32 mouse cellular contexts compared by ENCODE assay signal in the genomic region with DNA sequence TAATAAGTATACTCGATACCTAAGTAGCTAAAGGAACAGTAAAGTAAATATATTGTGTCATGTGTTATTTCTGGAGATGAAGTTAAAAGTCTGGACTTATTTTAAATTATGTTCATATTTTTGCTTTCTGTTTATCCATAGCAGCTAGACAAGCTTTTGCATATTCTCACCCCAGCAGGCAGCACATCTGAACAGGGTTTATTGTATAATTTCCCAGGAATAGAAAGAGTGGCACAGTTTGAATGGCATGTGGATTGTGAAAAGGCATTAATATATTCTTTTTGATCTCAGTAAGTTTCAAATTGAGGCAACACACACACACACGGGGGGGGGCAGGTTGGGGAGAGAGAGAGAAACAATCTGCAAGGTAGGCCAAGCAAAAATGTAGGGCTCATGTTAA. TPM values are rescaled to one million over a fixed set of nuclear protein-coding genes. Genes with fewer than 3 reads are reported as not detected.
DNase-seq lines count a peak whose midpoint lies in the region; ATAC-seq and TF ChIP-seq lines count a peak whose summit lies in the region.
"Had no signal": no experiment of that assay in that cellular context is flagged by ENCODE, and none has a peak within 500 bp of the region (broad histone marks: within the 10 kb centered on the region; RNA-seq: fewer than 3 reads in every experiment).

No protein-coding gene starts in this region.

- H3K9ac ChIP-seq in forebrain, embryonic 16.5 days (replicated peaks; ENCODE audit: low read depth, low read length) = no peak overlapping the region
- H3K9ac ChIP-seq in forebrain, embryonic 12.5 days = no peak overlapping the region
- H3K9ac ChIP-seq in midbrain, embryonic 11.5 days (ENCODE audit: low read length) = no peak overlapping the region
- no peak overlapping the region for H3K9ac ChIP-seq in midbrain, postnatal 0 days (replicated peaks; ENCODE audit: low read length, poor library complexity, severe bottlenecking)
- no peak overlapping the region for H3K9ac ChIP-seq in hindbrain, embryonic 12.5 days
- H3K9ac ChIP-seq: embryonic facial prominence, embryonic 12.5 days; embryonic facial prominence, embryonic 15.5 days; heart, embryonic 13.5 days; hindbrain, embryonic 15.5 days had no signal

- no peaks in the 10 kb centered on the region for H3K36me3 ChIP-seq in forebrain, embryonic 16.5 days (ENCODE audit: control insufficient read depth, insufficient read depth)
- no peaks in the 10 kb centered on the region for H3K36me3 ChIP-seq in forebrain, embryonic 12.5 days (replicated peaks)
- H3K36me3 ChIP-seq in midbrain, embryonic 11.5 days (ENCODE audit: control insufficient read depth, insufficient read depth, low read length) = no peaks in the 10 kb centered on the region
- no peaks in the 10 kb centered on the region for H3K36me3 ChIP-seq in midbrain, postnatal 0 days (ENCODE audit: insufficient read depth, low read length)
- no peaks in the 10 kb centered on the region for H3K36me3 ChIP-seq in hindbrain, embryonic 12.5 days
- H3K36me3 ChIP-seq: embryonic facial prominence, embryonic 12.5 days; embryonic facial prominence, embryonic 15.5 days; heart, embryonic 13.5 days; hindbrain, embryonic 15.5 days had no signal

- DNase-seq in gastrocnemius, adult 2 months = no peak
- no peak for DNase-seq in gastrocnemius, postnatal 10 days
- peak; percentile 14 for DNase-seq in midbrain, embryonic 11.5 days (ENCODE audit: low spot score, missing footprints)
- DNase-seq in midbrain, postnatal 0 days (ENCODE audit: low spot score) = no peak
- DNase-seq in brain, embryonic 18.5 days (ENCODE audit: low read depth, low spot score) = peak; percentile 39
- DNase-seq: adrenal gland, adult 2 months; adrenal gland, postnatal 14 days; cerebellum, adult 11 months; cerebellum, adult 2 months; cerebellum, adult 9-11 months; cerebellum, postnatal 25 days; gastrocnemius, postnatal 14 days; heart, postnatal 14 days; heart, postnatal 4 days; kidney, adult 2 months had no signal

- no peak for TF ChIP-seq CTCF in gastrocnemius, adult 2 months (IDR thresholded peaks at IDR 0.05)
- TF ChIP-seq CTCF in midbrain, postnatal 0 days (IDR thresholded peaks at IDR 0.05) = no peak

- H3K27ac ChIP-seq in forebrain, embryonic 16.5 days (ENCODE audit: low read length) = no peak overlapping the region
- H3K27ac ChIP-seq in forebrain, embryonic 12.5 days = no peak overlapping the region
- peak overlapping the region; percentile 88 for H3K27ac ChIP-seq in gastrocnemius, adult 2 months
- no peak overlapping the region for H3K27ac ChIP-seq in midbrain, embryonic 11.5 days (ENCODE audit: low read depth, low read length)
- no peak overlapping the region for H3K27ac ChIP-seq in midbrain, postnatal 0 days (ENCODE audit: low read depth, low read length)
- no peak overlapping the region for H3K27ac ChIP-seq in hindbrain, embryonic 12.5 days
- H3K27ac ChIP-seq: embryonic facial prominence, embryonic 12.5 days; embryonic facial prominence, embryonic 15.5 days; heart, embryonic 13.5 days; hindbrain, embryonic 15.5 days had no signal

- no peak overlapping the region for H3K4me3 ChIP-seq in forebrain, embryonic 16.5 days (replicated peaks; ENCODE audit: low read length)
- H3K4me3 ChIP-seq in forebrain, embryonic 12.5 days (replicated peaks) = no peak overlapping the region
- peak overlapping the region; percentile 5 for H3K4me3 ChIP-seq in gastrocnemius, adult 2 months
- H3K4me3 ChIP-seq in midbrain, embryonic 11.5 days (ENCODE audit: low read depth, low read length) = no peak overlapping the region
- H3K4me3 ChIP-seq in midbrain, postnatal 0 days (ENCODE audit: low read depth, low read length) = no peak overlapping the region
- H3K4me3 ChIP-seq in hindbrain, embryonic 12.5 days = no peak overlapping the region
- H3K4me3 ChIP-seq: embryonic facial prominence, embryonic 12.5 days; embryonic facial prominence, embryonic 15.5 days; heart, embryonic 13.5 days; hindbrain, embryonic 15.5 days had no signal

- 53% methylated on average over 2 of the region's 2 CpGs for whole genome bisulfite sequencing in forebrain, embryonic 16.5 days
- WGBS in forebrain, embryonic 12.5 days = 76% methylated on average over 2 of the region's 2 CpGs
- 70% methylated on average over 2 of the region's 2 CpGs for WGBS in midbrain, embryonic 11.5 days
- 64% methylated on average over 2 of the region's 2 CpGs for WGBS in midbrain, postnatal 0 days
- 77% methylated on average over 2 of the region's 2 CpGs for WGBS in hindbrain, embryonic 12.5 days

- no peaks in the 10 kb centered on the region for H3K27me3 ChIP-seq in forebrain, embryonic 16.5 days (replicated peaks; ENCODE audit: control insufficient read depth, insufficient read depth, low read length)
- no peaks in the 10 kb centered on the region for H3K27me3 ChIP-seq in forebrain, embryonic 12.5 days
- H3K27me3 ChIP-seq in midbrain, embryonic 11.5 days (ENCODE audit: control insufficient read depth, insufficient read depth, low read length) = no peaks in the 10 kb centered on the region
- H3K27me3 ChIP-seq in midbrain, postnatal 0 days (ENCODE audit: insufficient read depth, low read length) = no peaks in the 10 kb centered on the region
- no peaks in the 10 kb centered on the region for H3K27me3 ChIP-seq in hindbrain, embryonic 12.5 days
- H3K27me3 ChIP-seq: embryonic facial prominence, embryonic 12.5 days; embryonic facial prominence, embryonic 15.5 days; hindbrain, embryonic 15.5 days had no signal

- ATAC-seq in forebrain, embryonic 16.5 days = 0 out of 2 replicates have a peak, but pooled peaks have one; percentile 62
- no peak for ATAC-seq in forebrain, embryonic 12.5 days (ENCODE audit: low FRiP score)
- no peak for ATAC-seq in midbrain, embryonic 11.5 days (ENCODE audit: low FRiP score)
- no peak for ATAC-seq in midbrain, postnatal 0 days (ENCODE audit: low FRiP score)
- no peak for ATAC-seq in hindbrain, embryonic 12.5 days (ENCODE audit: low FRiP score)
- ATAC-seq: CD4-positive, CD25-positive, alpha-beta regulatory T cell, adult 4 months; intestine, postnatal 0 days had no signal

- no peaks in the 10 kb centered on the region for H3K4me1 ChIP-seq in forebrain, embryonic 16.5 days (replicated peaks; ENCODE audit: control insufficient read depth, insufficient read depth, low read length)
- no peaks in the 10 kb centered on the region for H3K4me1 ChIP-seq in forebrain, embryonic 12.5 days
- H3K4me1 ChIP-seq in midbrain, embryonic 11.5 days (ENCODE audit: control insufficient read depth, insufficient read depth, low read length) = no peaks in the 10 kb centered on the region
- no peaks in the 10 kb centered on the region for H3K4me1 ChIP-seq in midbrain, postnatal 0 days (ENCODE audit: insufficient read depth, low read length)
- H3K4me1 ChIP-seq in hindbrain, embryonic 12.5 days = 0 out of 2 replicates have a peak, but pooled peaks cover 1% of the 10 kb centered on the region
- H3K4me1 ChIP-seq: embryonic facial prominence, embryonic 12.5 days had no signal

- no peaks in the 10 kb centered on the region for H3K9me3 ChIP-seq in forebrain, embryonic 16.5 days (ENCODE audit: control insufficient read depth, low read length)
- H3K9me3 ChIP-seq in forebrain, embryonic 12.5 days = no peaks in the 10 kb centered on the region
- H3K9me3 ChIP-seq in midbrain, embryonic 11.5 days (ENCODE audit: control insufficient read depth, low read length) = no peaks in the 10 kb centered on the region
- H3K9me3 ChIP-seq in midbrain, postnatal 0 days (ENCODE audit: low read length) = no peaks in the 10 kb centered on the region
- no peaks in the 10 kb centered on the region for H3K9me3 ChIP-seq in hindbrain, embryonic 12.5 days (replicated peaks)
- H3K9me3 ChIP-seq: embryonic facial prominence, embryonic 12.5 days; embryonic facial prominence, embryonic 15.5 days; heart, embryonic 13.5 days; hindbrain, embryonic 15.5 days had no signal

- intact Hi-C loops in gastrocnemius, adult 2 months (cut with DNase I) = no loop called here

- no peak overlapping the region for H3K4me2 ChIP-seq in forebrain, embryonic 16.5 days (ENCODE audit: low read length)
- H3K4me2 ChIP-seq in forebrain, embryonic 12.5 days = no peak overlapping the region
- no peak overlapping the region for H3K4me2 ChIP-seq in midbrain, embryonic 11.5 days
- no peak overlapping the region for H3K4me2 ChIP-seq in midbrain, postnatal 0 days (ENCODE audit: low read depth, low read length, poor library complexity, severe bottlenecking)
- H3K4me2 ChIP-seq in hindbrain, embryonic 12.5 days (replicated peaks) = no peak overlapping the region
- H3K4me2 ChIP-seq: embryonic facial prominence, embryonic 12.5 days; embryonic facial prominence, embryonic 15.5 days; heart, embryonic 13.5 days; hindbrain, embryonic 15.5 days had no signal

RNA-seq across cellular contexts. Expression of gene Osbpl6, which starts 6.6 kb away (rescaled TPM):
- polyA plus RNA-seq in forebrain, embryonic 16.5 days (2015; fragmentation: Nextera tagmentation; extraction: Ambion mirVana) = 23.5 and 28.0 TPM in 2 replicates
- polyA plus RNA-seq in forebrain, embryonic 12.5 days (2016; fragmentation: Nextera tagmentation; extraction: Ambion mirVana) = 14.3 and 17.0 TPM in 2 replicates
- total RNA-seq in gastrocnemius, adult 2 months (2021) = 10 to 100 TPM; 35.9 to 44.0 TPM
- total RNA-seq in gastrocnemius, postnatal 10 days (2021) = 10 to 100 TPM; 11.4 to 14.5 TPM
- 10.9 and 11.1 TPM in 2 replicates for polyA plus RNA-seq in midbrain, embryonic 11.5 days (2014; fragmentation: Nextera tagmentation; extraction: Ambion mirVana)
- 17.0 and 20.4 TPM in 2 replicates for total RNA-seq in midbrain, postnatal 0 days (2014; rRNA removed)
- polyA plus RNA-seq in midbrain, postnatal 0 days (2015; fragmentation: Nextera tagmentation; extraction: Ambion mirVana) = 22.2 and 26.7 TPM in 2 replicates
- 24.0 and 24.5 TPM in 2 replicates for polyA plus RNA-seq in hindbrain, embryonic 12.5 days (2016; fragmentation: Nextera tagmentation; extraction: Ambion mirVana)
- total RNA-seq: common myeloid progenitor, adult 5-6 weeks; MEL had no signal

RNA-seq across cellular contexts. Expression of gene Rbm45, which starts 43.1 kb away (rescaled TPM):
- 19.2 and 19.5 TPM in 2 replicates for polyA plus RNA-seq in forebrain, embryonic 16.5 days (2015; fragmentation: Nextera tagmentation; extraction: Ambion mirVana)
- 13.5 and 20.5 TPM in 2 replicates for polyA plus RNA-seq in forebrain, embryonic 12.5 days (2016; fragmentation: Nextera tagmentation; extraction: Ambion mirVana)
- total RNA-seq in gastrocnemius, adult 2 months (2021) = 10 to 100 TPM in 1 of 2 experiments, 1 to 10 TPM in 1; 9.4 to 11.4 TPM
- total RNA-seq in gastrocnemius, postnatal 10 days (2021) = 10 to 100 TPM; 17.1 to 19.8 TPM
- 17.3 and 17.5 TPM in 2 replicates for polyA plus RNA-seq in midbrain, embryonic 11.5 days (2014; fragmentation: Nextera tagmentation; extraction: Ambion mirVana)
- 31.3 and 37.5 TPM in 2 replicates for total RNA-seq in midbrain, postnatal 0 days (2014; rRNA removed)
- polyA plus RNA-seq in midbrain, postnatal 0 days (2015; fragmentation: Nextera tagmentation; extraction: Ambion mirVana) = 17.5 and 17.9 TPM in 2 replicates
- 18.4 and 22.0 TPM in 2 replicates for polyA plus RNA-seq in hindbrain, embryonic 12.5 days (2016; fragmentation: Nextera tagmentation; extraction: Ambion mirVana)

RNA-seq across cellular contexts. Expression of gene Cyct, which starts 52.7 kb away (rescaled TPM):
- polyA plus RNA-seq in forebrain, embryonic 16.5 days (2015; fragmentation: Nextera tagmentation; extraction: Ambion mirVana) = not detected in 2 replicates
- not detected in 2 replicates for polyA plus RNA-seq in forebrain, embryonic 12.5 days (2016; fragmentation: Nextera tagmentation; extraction: Ambion mirVana)
- total RNA-seq in gastrocnemius, adult 2 months (2021) = not detected
- total RNA-seq in gastrocnemius, postnatal 10 days (2021) = not detected
- not detected in 2 replicates for polyA plus RNA-seq in midbrain, embryonic 11.5 days (2014; fragmentation: Nextera tagmentation; extraction: Ambion mirVana)
- total RNA-seq in midbrain, postnatal 0 days (2014; rRNA removed) = not detected in 2 replicates
- polyA plus RNA-seq in midbrain, postnatal 0 days (2015; fragmentation: Nextera tagmentation; extraction: Ambion mirVana) = 0.25 and 0.82 TPM in 2 replicates
- 0.51 TPM in 1 of 2 replicates, not detected in the other for polyA plus RNA-seq in hindbrain, embryonic 12.5 days (2016; fragmentation: Nextera tagmentation; extraction: Ambion mirVana)
- total RNA-seq: adrenal gland, adult 2 months; adrenal gland, postnatal 14 days; adrenal gland, postnatal 4 days; common myeloid progenitor, adult 5-6 weeks; gastrocnemius, postnatal 14 days; gastrocnemius, postnatal 4 days; heart, postnatal 14 days; MEL had no signal
- polyA plus RNA-seq: adrenal gland, adult 2 months; C2C12; CD4-positive, CD25-positive, alpha-beta regulatory T cell, adult 4 months; cerebellum, adult 2 months; embryonic facial prominence, embryonic 12.5 days; embryonic facial prominence, embryonic 15.5 days; frontal cortex, adult 2 months; hindbrain, embryonic 11.5 days; hindbrain, embryonic 15.5 days; intestine, embryonic 14.5 days; intestine, postnatal 0 days; kidney, adult 2 months had no signal

Comparison
In these comparisons a context has a peak if more than half of its experiments do, and no peak if none do; other contexts are left out.
1. DNase-seq: peak in midbrain, embryonic 11.5 days (single experiment) and brain, embryonic 18.5 days (single experiment); none in gastrocnemius, adult 2 months (single experiment), gastrocnemius, postnatal 10 days (single experiment) and midbrain, postnatal 0 days (single experiment).